Mouse (Mus musculus): ENCODE data around the gene Mre11a. TPM values are rescaled to one million over a fixed set of nuclear protein-coding genes. Genes with fewer than 3 reads are reported as not detected.

Gene Mre11a
- total and polyA plus RNA-seq, 3 experiments, result 27.7 to 47.3 (median 45.7) TPM

DNA sequence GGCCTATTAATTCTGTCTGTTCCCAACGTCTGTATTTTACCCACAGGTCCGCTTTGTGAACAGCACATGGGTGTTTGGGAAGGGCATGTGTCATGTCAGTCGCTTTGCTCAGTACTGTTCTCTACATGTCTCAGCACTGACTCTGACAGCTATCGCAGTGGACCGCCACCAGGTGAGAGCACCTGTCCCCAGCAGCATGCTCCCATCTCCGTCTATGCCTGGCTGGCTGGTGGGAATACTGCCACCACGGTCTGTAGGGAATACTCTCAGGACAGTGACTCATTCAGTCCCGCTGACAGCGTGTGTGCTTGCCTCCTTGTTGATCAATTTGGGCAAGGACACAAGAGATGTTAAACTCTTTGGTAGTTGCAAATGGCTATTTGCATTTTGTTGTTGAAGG is 80.3 kb downstream of the Mre11a start:
- Histone ChIP-seq H3K27ac (ENCODE audit: insufficient read depth, low read depth) (no peak overlapping the region), H3K4me1 (ENCODE audit: control insufficient read depth in 1 of 2, insufficient read depth in 2 of 2) (peaks cover 0 to 9% of the 10 kb centered on the region in 2 experiments; a peak in 1 of 4 replicates), H3K36me3 (replicated peaks in 1 of 2; ENCODE audit: control insufficient read depth in 1 of 2, insufficient read depth in 1 of 2, low read length in 1 of 2) (no peaks in the 10 kb centered on the region), H3K79me2 (replicated peaks; ENCODE audit: control insufficient read depth, extremely low read depth, insufficient read depth, poor library complexity, severe bottlenecking) (no peaks in the 10 kb centered on the region), H3K9me3 (replicated peaks; ENCODE audit: low read length) (no peaks in the 10 kb centered on the region), H3K4me2 (ENCODE audit: insufficient read depth, low read depth, poor library complexity, severe bottlenecking) (no peak overlapping the region), H3K9ac (ENCODE audit: insufficient read depth, low read depth) (no peak overlapping the region), H3K4me3 (replicated peaks in 1 of 3; ENCODE audit: low read depth in 2 of 3, low read length in 2 of 3, poor library complexity in 1 of 3) (no peak overlapping the region), H3K27me3 (replicated peaks) (peaks cover 2% of the 10 kb centered on the region)
- in situ Hi-C loops (cut with MboI; ENCODE audit: low pct_ligation_motif_present, low pct_unique_long_range_greater_than_20kb, low sequenced_read_pairs), result no loop called here
- DNase-seq (ENCODE audit: extremely low read depth), result no peak
- dilution Hi-C loops (cut with MboI; ENCODE audit: extremely low pct_ligation_motif_present, extremely low pct_unique_long_range_greater_than_20kb, low sequenced_read_pairs), result no loop called here
- TF ChIP-seq E2F4 (IDR thresholded peaks at IDR 0.05; ENCODE audit: insufficient replicate concordance, low read depth, low read length) (no peak), POLR2AphosphoS2 (IDR thresholded peaks at IDR 0.05; ENCODE audit: low read depth, low read length) (no peak), PAX5 (IDR thresholded peaks at IDR 0.05; ENCODE audit: low read length) (no peak), ETS1 (conservative IDR thresholded peaks at IDR 0.05; ENCODE audit: low read depth, low read length) (no peak), MAZ (IDR thresholded peaks at IDR 0.05; ENCODE audit: low read depth, low read length) (no peak), GABPA (IDR thresholded peaks at IDR 0.05; ENCODE audit: insufficient replicate concordance, low read depth, low read length) (no peak), MAFK (IDR thresholded peaks at IDR 0.05; ENCODE audit: insufficient replicate concordance, low read length) (no peak), POLR2A (IDR thresholded peaks at IDR 0.05; ENCODE audit: low read depth, low read length) (no peak), USF2 (conservative IDR thresholded peaks at IDR 0.05; ENCODE audit: low read depth, low read length) (no peak), NELFE (IDR thresholded peaks at IDR 0.05; ENCODE audit: low read depth, low read length) (no peak), CHD1 (IDR thresholded peaks at IDR 0.05; ENCODE audit: low read depth, low read length) (no peak), UBTF (IDR thresholded peaks at IDR 0.05; ENCODE audit: low read depth, low read length) (no peak), MAX (IDR thresholded peaks at IDR 0.05; ENCODE audit: low read length) (no peak), CHD2 (IDR thresholded peaks at IDR 0.05; ENCODE audit: low read length) (no peak)

DNA sequence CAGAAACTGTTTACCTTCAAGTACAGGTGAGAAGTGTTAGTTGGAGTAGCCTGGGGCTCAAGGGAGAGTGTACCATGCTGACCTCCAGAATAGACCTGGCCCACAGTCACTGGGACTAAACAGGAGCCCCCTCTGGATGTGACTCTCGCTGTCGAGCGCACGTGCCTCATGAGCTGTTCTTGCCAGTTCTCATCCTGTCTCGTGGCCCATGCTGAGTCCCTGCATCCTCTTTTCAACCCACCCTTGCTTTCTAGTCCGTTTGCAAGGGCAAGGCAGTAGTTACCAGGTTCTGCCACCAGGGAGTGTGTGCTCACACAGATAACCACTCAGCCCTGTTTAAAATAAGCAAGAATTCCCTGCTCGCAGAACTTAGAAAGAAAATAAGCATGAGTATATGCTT is 82.5 kb downstream of the Mre11a start:
- Histone ChIP-seq H3K4me2 (ENCODE audit: insufficient read depth, low read depth, poor library complexity, severe bottlenecking) (0 out of 2 replicates have a peak overlapping the region, but pooled peaks have one; percentile 9), H3K27ac (ENCODE audit: insufficient read depth, low read depth) (no peak overlapping the region), H3K4me1 (ENCODE audit: control insufficient read depth in 1 of 2, insufficient read depth in 2 of 2) (peaks cover 0 to 9% of the 10 kb centered on the region in 2 experiments; a peak in 1 of 4 replicates), H3K9me3 (replicated peaks; ENCODE audit: low read length) (no peaks in the 10 kb centered on the region), H3K4me3 (replicated peaks in 1 of 3; ENCODE audit: low read depth in 2 of 3, low read length in 2 of 3, poor library complexity in 1 of 3) (no peak overlapping the region), H3K9ac (ENCODE audit: insufficient read depth, low read depth) (no peak overlapping the region), H3K27me3 (replicated peaks) (no peaks in the 10 kb centered on the region), H3K79me2 (replicated peaks; ENCODE audit: control insufficient read depth, extremely low read depth, insufficient read depth, poor library complexity, severe bottlenecking) (no peaks in the 10 kb centered on the region), H3K36me3 (replicated peaks in 1 of 2; ENCODE audit: control insufficient read depth in 1 of 2, insufficient read depth in 1 of 2, low read length in 1 of 2) (no peaks in the 10 kb centered on the region)
- DNase-seq (ENCODE audit: extremely low read depth), result peak; percentile 69
- dilution Hi-C loops (cut with MboI; ENCODE audit: extremely low pct_ligation_motif_present, extremely low pct_unique_long_range_greater_than_20kb, low sequenced_read_pairs), result no loop called here
- in situ Hi-C loops (cut with MboI; ENCODE audit: low pct_ligation_motif_present, low pct_unique_long_range_greater_than_20kb, low sequenced_read_pairs), result no loop called here
- 0 out of 2 replicates have a peak, but pooled peaks have one; percentile 13 for TF ChIP-seq MAX (IDR thresholded peaks at IDR 0.05; ENCODE audit: low read length)
- no peak for TF ChIP-seq UBTF (IDR thresholded peaks at IDR 0.05; ENCODE audit: low read depth, low read length)
- no peak for TF ChIP-seq ZKSCAN1 (IDR thresholded peaks at IDR 0.05; ENCODE audit: borderline replicate concordance, low read depth, low read length)
- TF ChIP-seq JUND (conservative IDR thresholded peaks at IDR 0.05; ENCODE audit: low read depth, low read length), result no peak
- TF ChIP-seq MXI1 (IDR thresholded peaks at IDR 0.05; ENCODE audit: low read depth, low read length), result no peak
- no peak for TF ChIP-seq MAZ (IDR thresholded peaks at IDR 0.05; ENCODE audit: low read depth, low read length)
- TF ChIP-seq SMC3 (IDR thresholded peaks at IDR 0.05; ENCODE audit: low read depth, low read length), result peak; percentile 85
- peak; percentile 75 for TF ChIP-seq RAD21 (IDR thresholded peaks at IDR 0.05; ENCODE audit: low read depth, low read length)
- no peak for TF ChIP-seq PAX5 (IDR thresholded peaks at IDR 0.05; ENCODE audit: low read length)
- TF ChIP-seq HCFC1 (IDR thresholded peaks at IDR 0.05; ENCODE audit: low read depth, low read length), result no peak
- no peak for TF ChIP-seq GABPA (IDR thresholded peaks at IDR 0.05; ENCODE audit: insufficient replicate concordance, low read depth, low read length)
- no peak for TF ChIP-seq ZNF384 (IDR thresholded peaks at IDR 0.05; ENCODE audit: low read depth, low read length)
- TF ChIP-seq CHD2 (IDR thresholded peaks at IDR 0.05; ENCODE audit: low read length), result no peak
- TF ChIP-seq EP300 (IDR thresholded peaks at IDR 0.05; ENCODE audit: low read length), result no peak
- no peak for TF ChIP-seq USF2 (conservative IDR thresholded peaks at IDR 0.05; ENCODE audit: low read depth, low read length)
- no peak for TF ChIP-seq TBP (conservative IDR thresholded peaks at IDR 0.05; ENCODE audit: low read depth, low read length)
- TF ChIP-seq MYC (IDR thresholded peaks at IDR 0.05; ENCODE audit: low read depth, low read length), result no peak
- TF ChIP-seq MAFK (IDR thresholded peaks at IDR 0.05; ENCODE audit: insufficient replicate concordance, low read length), result no peak
- TF ChIP-seq JUN (IDR thresholded peaks at IDR 0.05; ENCODE audit: insufficient read depth, low read depth, low read length), result no peak
- TF ChIP-seq POLR2A (IDR thresholded peaks at IDR 0.05; ENCODE audit: low read depth, low read length), result no peak
- no peak for TF ChIP-seq IRF4 (IDR thresholded peaks at IDR 0.05; ENCODE audit: low read depth, low read length)
- TF ChIP-seq RCOR1 (conservative IDR thresholded peaks at IDR 0.05; ENCODE audit: low read depth, low read length), result no peak
- TF ChIP-seq NRF1 (IDR thresholded peaks at IDR 0.05; ENCODE audit: low read depth, low read length), result no peak
- TF ChIP-seq E2F4 (IDR thresholded peaks at IDR 0.05; ENCODE audit: insufficient replicate concordance, low read depth, low read length), result no peak
- no peak for TF ChIP-seq KAT2A (IDR thresholded peaks at IDR 0.05; ENCODE audit: insufficient replicate concordance, low read length)
- no peak for TF ChIP-seq ETS1 (conservative IDR thresholded peaks at IDR 0.05; ENCODE audit: low read depth, low read length)
- no peak for TF ChIP-seq SIN3A (IDR thresholded peaks at IDR 0.05; ENCODE audit: low read length)
- TF ChIP-seq NELFE (IDR thresholded peaks at IDR 0.05; ENCODE audit: low read depth, low read length), result no peak
- no peak for TF ChIP-seq CHD1 (IDR thresholded peaks at IDR 0.05; ENCODE audit: low read depth, low read length)
- peak; percentile 80 for TF ChIP-seq BHLHE40 (IDR thresholded peaks at IDR 0.05; ENCODE audit: low read depth, low read length)

Data from CH12.LX (cell line).